Mouse (Mus musculus) liver, embryonic 14.5 days (tissue): ENCODE measurements around the gene Ppm1m.

Experiments used
- CTCF ChIP-seq: IDR thresholded peaks from 2 replicates; pipeline ENCODE4 v1.5.1; 2016; ENCODE audit warnings: antibody characterized with exemption, low read depth, control low read depth
- EP300 ChIP-seq: IDR thresholded peaks from 2 replicates; pipeline ENCODE4 v1.6.1; 2016; ENCODE audit warnings: antibody characterized with exemption, low read depth

DNA sequence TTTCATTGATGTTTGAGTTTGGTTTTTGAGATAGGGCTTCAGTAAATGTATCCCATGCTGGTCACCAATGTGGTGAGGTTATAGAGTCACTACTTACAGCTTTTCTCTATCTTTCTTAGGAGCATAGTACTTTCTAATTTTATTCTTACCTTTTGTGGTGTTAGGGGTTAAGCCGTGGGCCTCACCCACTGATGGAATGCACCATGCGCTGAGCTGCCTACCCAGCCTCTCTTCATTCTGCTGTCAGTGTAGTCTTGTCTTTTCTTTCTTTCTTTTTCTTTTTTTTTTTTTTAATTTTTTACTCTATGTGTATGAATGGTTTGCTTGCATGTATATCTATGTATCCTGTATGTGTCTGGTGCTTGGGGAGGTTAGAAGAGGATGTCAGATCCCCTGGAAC lies 20.1 kb downstream of the Ppm1m start:
- no peak for TF ChIP-seq CTCF
- TF ChIP-seq EP300 = no peak
